Mouse (Mus musculus): ENCODE measurements at regions not wholly inside any gene's neighbourhood (a gene's known extent, or its start where the extent isn't known, plus 50 kb on each side); places are given as distances from the start of the nearest gene placed in this dataset.

DNA sequence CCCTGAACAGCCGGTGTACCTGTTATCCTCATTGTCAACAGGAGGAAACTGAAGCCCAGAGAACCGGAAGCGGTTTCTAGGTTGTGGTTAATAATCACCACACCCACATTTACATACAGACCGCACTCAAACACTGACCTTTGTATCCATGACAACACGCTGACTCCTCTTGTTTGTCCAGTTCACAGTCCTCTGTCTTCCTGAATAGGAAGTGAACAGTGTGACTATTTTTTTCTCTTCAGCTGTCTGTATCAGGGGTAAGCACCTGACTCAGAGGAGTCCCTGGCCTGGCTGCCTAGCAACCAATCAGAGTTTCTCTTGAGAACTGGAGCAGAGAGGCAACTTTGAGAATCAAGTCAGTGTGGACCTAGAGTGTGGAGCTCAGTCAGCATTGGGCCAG, 193.5 kb upstream of the Lrfn2 start:
- Histone ChIP-seq H3K27me3 (replicated peaks; ENCODE audit: control insufficient read depth, insufficient read depth, low read length) (no peaks in the 10 kb centered on the region), H3K4me3 (ENCODE audit: low read depth, low read length) (no peak overlapping the region), H3K9me3 (ENCODE audit: control insufficient read depth, low read length) (no peaks in the 10 kb centered on the region; the same call in 1 of the 2 replicates), H3K4me1 (replicated peaks; ENCODE audit: control insufficient read depth, insufficient read depth, low read length) (no peaks in the 10 kb centered on the region), H3K36me3 (ENCODE audit: control insufficient read depth, insufficient read depth, low read length) (no peaks in the 10 kb centered on the region), H3K27ac (ENCODE audit: low read depth, low read length) (no peak overlapping the region), H3K4me2 (no peak overlapping the region), H3K9ac (ENCODE audit: low read depth, low read length) (no peak overlapping the region)
- 0 out of 2 replicates have a peak, but pooled peaks have one; percentile 31 for ATAC-seq (replicated peaks; ENCODE audit: low FRiP score)
- 67% methylated on average over 5 of the region's 5 CpGs for WGBS
- no peak for DNase-seq (ENCODE audit: low spot score)

DNA sequence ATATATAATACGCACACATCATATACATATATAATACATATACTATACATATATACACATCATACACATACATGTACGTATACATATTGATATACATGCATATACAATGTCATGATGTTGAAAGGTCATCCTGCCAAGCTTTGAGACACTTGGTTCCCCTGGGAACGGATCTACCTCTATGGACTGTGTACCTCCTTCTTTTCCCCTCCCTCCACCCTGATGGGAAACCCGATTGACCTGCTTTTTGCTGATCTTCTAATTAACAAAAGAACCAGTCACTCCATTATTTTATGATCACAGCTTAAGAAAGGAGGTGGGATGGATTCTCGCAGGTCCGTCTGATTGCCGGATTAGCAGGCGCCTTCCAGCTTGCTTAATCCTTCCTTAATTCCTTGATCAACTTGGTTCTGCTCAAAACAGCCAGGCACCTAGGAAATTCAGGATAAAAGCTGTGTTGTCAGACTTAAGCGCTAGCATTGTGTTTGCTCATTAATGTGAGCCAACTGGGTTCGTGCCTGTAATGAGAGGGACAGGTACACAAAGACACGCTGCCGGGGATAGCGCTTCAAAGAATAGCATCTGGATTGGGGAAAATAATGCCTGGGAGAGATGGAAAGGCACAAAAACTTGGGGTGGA, 189.3 kb upstream of the Lrfn2 start:
- peaks cover 3% of the 10 kb centered on the region for H3K9me3 ChIP-seq (ENCODE audit: control insufficient read depth, low read length)
- H3K27ac ChIP-seq (ENCODE audit: low read depth, low read length), result no peak overlapping the region
- ATAC-seq (replicated peaks; ENCODE audit: low FRiP score) (no peak), DNase-seq (ENCODE audit: low spot score) (no peak)
- 84% methylated on average over 13 of the region's 13 CpGs for WGBS
- H3K9ac ChIP-seq (ENCODE audit: low read depth, low read length), result no peak overlapping the region
- H3K4me1 ChIP-seq (replicated peaks; ENCODE audit: control insufficient read depth, insufficient read depth, low read length), result no peaks in the 10 kb centered on the region
- no peak overlapping the region for H3K4me3 ChIP-seq (ENCODE audit: low read depth, low read length)
- no peak overlapping the region for H3K4me2 ChIP-seq
- H3K27me3 ChIP-seq (replicated peaks; ENCODE audit: control insufficient read depth, insufficient read depth, low read length), result no peaks in the 10 kb centered on the region
- H3K36me3 ChIP-seq (ENCODE audit: control insufficient read depth, insufficient read depth, low read length), result no peaks in the 10 kb centered on the region

DNA sequence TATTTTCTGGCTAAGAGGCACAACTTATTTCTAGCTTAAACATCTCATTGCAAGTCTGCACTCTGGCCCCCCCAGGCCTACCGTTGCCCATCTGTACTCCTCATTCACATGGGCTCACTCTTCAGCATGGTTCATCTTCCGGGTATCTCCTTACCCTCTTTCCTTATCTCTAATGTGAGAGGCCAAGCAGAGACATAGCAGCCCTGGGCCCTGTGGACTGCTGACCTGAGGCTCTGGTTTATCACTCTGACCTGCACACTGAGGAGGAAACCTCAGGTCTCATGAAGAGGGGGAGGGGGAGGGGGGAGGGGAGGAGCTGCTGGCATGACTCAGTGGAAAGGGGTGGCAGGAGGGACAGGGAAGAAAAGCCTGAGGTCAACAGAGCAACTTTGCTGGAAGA, 162.1 kb upstream of the Lrfn2 start:
- Histone ChIP-seq H3K9me3 (ENCODE audit: control insufficient read depth, low read length) (no peaks in the 10 kb centered on the region), H3K27ac (ENCODE audit: low read depth, low read length) (no peak overlapping the region), H3K4me1 (replicated peaks; ENCODE audit: control insufficient read depth, insufficient read depth, low read length) (no peaks in the 10 kb centered on the region), H3K9ac (ENCODE audit: low read depth, low read length) (no peak overlapping the region), H3K4me2 (no peak overlapping the region), H3K36me3 (ENCODE audit: control insufficient read depth, insufficient read depth, low read length) (no peaks in the 10 kb centered on the region), H3K27me3 (replicated peaks; ENCODE audit: control insufficient read depth, insufficient read depth, low read length) (no peaks in the 10 kb centered on the region), H3K4me3 (ENCODE audit: low read depth, low read length) (no peak overlapping the region)
- WGBS, result 53% methylated on average over 2 of the region's 2 CpGs
- DNase-seq (ENCODE audit: low spot score) (no peak), ATAC-seq (replicated peaks; ENCODE audit: low FRiP score) (no peak)

DNA sequence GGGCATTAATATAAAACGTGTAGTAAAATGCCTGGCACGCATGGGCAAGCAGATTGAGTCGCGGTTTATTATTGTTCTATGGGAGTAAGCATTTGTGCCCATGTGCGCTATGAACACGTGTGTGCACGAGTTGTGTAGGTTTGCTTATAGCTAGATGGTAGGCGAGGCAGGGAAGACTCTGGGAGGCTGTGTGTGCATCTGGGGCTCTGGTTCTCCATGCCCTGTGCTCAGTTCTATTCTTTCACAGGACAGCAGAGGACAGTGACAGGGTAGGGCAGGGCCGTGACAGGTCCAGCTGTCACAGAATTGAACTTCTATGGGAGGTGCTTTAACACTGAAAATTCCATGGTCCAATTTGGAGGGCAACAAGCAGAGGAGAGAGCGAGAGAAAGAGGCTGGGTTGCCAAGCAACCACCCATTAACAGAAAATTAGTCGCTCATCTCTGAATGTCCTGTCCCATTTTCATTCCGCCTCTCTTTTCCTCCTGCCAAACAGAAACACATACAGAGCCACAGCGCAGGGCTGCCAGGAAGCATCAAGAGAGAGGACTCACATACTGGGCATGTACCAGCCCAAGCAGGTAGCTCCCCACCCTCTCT, 160.4 kb upstream of the Lrfn2 start:
- Histone ChIP-seq H3K4me1 (replicated peaks; ENCODE audit: control insufficient read depth, insufficient read depth, low read length) (no peaks in the 10 kb centered on the region), H3K9me3 (ENCODE audit: control insufficient read depth, low read length) (no peaks in the 10 kb centered on the region)
- 79% methylated on average over 13 of the region's 13 CpGs for WGBS

DNA sequence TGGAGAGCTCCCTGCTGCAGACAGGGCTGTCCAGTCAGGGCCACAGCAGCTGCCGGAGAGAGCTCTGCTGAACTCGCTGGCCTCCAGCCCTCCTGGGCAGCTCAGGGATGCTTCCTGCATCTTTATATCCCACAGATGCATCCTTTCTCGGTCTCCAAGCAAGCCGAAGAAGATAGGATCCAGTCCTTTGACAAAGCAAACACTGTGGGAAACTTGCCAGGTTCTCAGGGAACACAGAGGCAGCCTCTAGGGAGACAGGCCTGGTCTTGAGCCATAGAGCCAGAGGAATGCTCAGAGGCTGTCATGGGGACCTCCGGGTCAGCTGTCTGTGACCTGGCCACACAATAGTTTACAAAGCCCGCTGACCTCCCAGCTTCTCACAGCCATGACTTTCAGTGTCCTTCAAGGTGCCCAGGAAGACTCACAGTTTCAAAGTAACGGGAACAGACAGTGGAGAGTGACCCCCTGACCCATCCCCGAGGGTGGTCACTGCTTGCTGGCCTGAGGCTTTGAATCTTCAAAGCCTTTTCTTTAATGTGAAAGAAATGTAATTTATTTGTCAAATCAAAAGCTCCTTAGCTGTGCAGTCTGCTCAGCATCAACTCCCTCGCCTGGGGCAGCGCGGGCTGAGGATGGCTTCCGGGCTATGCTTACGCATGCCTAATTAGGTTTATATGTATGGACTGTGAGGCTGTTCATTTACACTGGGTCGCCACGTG, 157.8 kb upstream of the Lrfn2 start:
- Histone ChIP-seq H3K9me3 (ENCODE audit: control insufficient read depth, low read length) (no peaks in the 10 kb centered on the region), H3K36me3 (ENCODE audit: control insufficient read depth, insufficient read depth, low read length) (no peaks in the 10 kb centered on the region), H3K27ac (ENCODE audit: low read depth, low read length) (no peak overlapping the region), H3K4me2 (no peak overlapping the region), H3K4me3 (ENCODE audit: low read depth, low read length) (no peak overlapping the region), H3K4me1 (replicated peaks; ENCODE audit: control insufficient read depth, insufficient read depth, low read length) (no peaks in the 10 kb centered on the region), H3K27me3 (replicated peaks; ENCODE audit: control insufficient read depth, insufficient read depth, low read length) (no peaks in the 10 kb centered on the region; the same call in 1 of the 2 replicates), H3K9ac (ENCODE audit: low read depth, low read length) (no peak overlapping the region)
- ATAC-seq (replicated peaks; ENCODE audit: low FRiP score) (no peak), DNase-seq (ENCODE audit: low spot score) (no peak)
- WGBS, result 60% methylated on average over 15 of the region's 15 CpGs

More for the DNA sequence above, 160.4 kb upstream of the Lrfn2 start:
- ATAC-seq (replicated peaks; ENCODE audit: low FRiP score) (no peak), DNase-seq (ENCODE audit: low spot score) (no peak)
- Histone ChIP-seq H3K36me3 (ENCODE audit: control insufficient read depth, insufficient read depth, low read length) (no peaks in the 10 kb centered on the region), H3K27ac (ENCODE audit: low read depth, low read length) (no peak overlapping the region), H3K9ac (ENCODE audit: low read depth, low read length) (no peak overlapping the region), H3K27me3 (replicated peaks; ENCODE audit: control insufficient read depth, insufficient read depth, low read length) (no peaks in the 10 kb centered on the region; the same call in 1 of the 2 replicates), H3K4me3 (ENCODE audit: low read depth, low read length) (no peak overlapping the region), H3K4me2 (no peak overlapping the region)

DNA sequence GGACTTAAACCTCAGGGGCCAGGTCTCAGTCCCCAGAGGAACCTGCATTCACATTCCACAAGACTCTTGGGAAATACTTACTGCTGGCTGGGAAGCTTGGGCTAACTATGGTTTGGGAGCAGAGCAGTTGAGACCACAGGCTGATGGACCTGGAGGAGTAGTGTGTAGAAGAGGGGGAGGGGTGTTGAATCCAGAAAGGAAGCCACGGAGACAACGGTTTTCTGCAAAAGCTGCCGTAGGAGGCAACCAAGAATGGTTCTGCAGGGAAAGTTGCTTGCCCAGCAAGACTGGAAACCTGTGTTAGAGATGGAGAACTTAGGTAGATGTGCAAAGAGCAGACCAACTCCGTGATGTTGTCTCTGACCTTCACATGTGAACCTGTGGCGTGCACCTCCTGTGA, 156.7 kb upstream of the Lrfn2 start:
- H3K9ac ChIP-seq (ENCODE audit: low read depth, low read length), result no peak overlapping the region
- H3K4me3 ChIP-seq (ENCODE audit: low read depth, low read length), result no peak overlapping the region
- no peaks in the 10 kb centered on the region; the same call in 1 of the 2 replicates for H3K27me3 ChIP-seq (replicated peaks; ENCODE audit: control insufficient read depth, insufficient read depth, low read length)
- no peaks in the 10 kb centered on the region for H3K4me1 ChIP-seq (replicated peaks; ENCODE audit: control insufficient read depth, insufficient read depth, low read length)
- H3K36me3 ChIP-seq (ENCODE audit: control insufficient read depth, insufficient read depth, low read length), result no peaks in the 10 kb centered on the region
- H3K4me2 ChIP-seq, result no peak overlapping the region
- no peak overlapping the region for H3K27ac ChIP-seq (ENCODE audit: low read depth, low read length)
- DNase-seq (ENCODE audit: low spot score) (no peak), ATAC-seq (replicated peaks; ENCODE audit: low FRiP score) (no peak)
- 65% methylated on average over 5 of the region's 5 CpGs for WGBS
- H3K9me3 ChIP-seq (ENCODE audit: control insufficient read depth, low read length), result no peaks in the 10 kb centered on the region

DNA sequence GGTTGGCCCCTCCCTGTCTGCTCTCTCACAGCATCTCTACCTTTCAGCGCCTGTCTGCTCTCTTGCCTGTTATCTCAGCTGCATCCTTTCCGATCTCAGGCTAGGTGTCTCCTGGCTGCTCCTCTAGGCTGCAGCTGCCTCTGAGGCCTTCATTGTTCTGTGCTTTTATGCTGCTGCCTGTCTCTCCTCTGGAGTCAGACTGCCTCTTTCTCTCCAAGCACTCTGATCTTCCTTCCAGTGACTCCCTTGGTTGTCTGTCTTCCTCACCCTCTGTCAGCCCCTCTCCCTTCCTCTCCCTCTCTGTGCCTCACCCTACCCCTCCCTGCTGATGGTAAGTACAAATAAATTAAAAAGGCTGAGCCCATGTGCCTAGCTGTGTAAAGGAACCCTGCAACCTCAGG, 155.7 kb upstream of the Lrfn2 start:
- no peak for ATAC-seq (replicated peaks; ENCODE audit: low FRiP score)
- 31% methylated on average over 2 of the region's 2 CpGs for WGBS

DNA sequence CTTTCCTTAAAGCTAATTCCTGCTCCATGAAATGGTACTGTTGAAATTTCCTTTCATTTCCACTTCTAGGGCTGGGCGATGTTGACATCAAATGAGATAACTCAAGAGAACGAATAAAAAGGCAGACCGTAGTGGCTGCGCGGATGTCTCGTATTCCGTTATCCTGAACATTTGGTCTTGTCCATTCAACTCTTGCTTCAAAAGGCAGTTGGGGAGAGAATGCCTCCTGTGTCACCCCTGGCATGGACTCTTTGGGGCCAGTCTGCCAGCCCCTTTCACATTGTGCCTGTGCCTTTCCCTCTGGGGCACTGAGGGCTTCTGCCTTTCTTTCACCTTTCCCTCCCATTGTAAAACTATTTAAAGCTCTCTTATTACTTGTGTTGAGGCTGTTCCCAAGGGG, 152.0 kb upstream of the Lrfn2 start:
- no peak overlapping the region for H3K4me3 ChIP-seq (ENCODE audit: low read depth, low read length)
- no peaks in the 10 kb centered on the region for H3K4me1 ChIP-seq (replicated peaks; ENCODE audit: control insufficient read depth, insufficient read depth, low read length)
- WGBS, result 89% methylated on average over 7 of the region's 7 CpGs
- H3K27ac ChIP-seq (ENCODE audit: low read depth, low read length), result no peak overlapping the region
- no peak for ATAC-seq (replicated peaks; ENCODE audit: low FRiP score)
- no peak overlapping the region for H3K9ac ChIP-seq (ENCODE audit: low read depth, low read length)
- H3K9me3 ChIP-seq (ENCODE audit: control insufficient read depth, low read length), result no peaks in the 10 kb centered on the region
- no peaks in the 10 kb centered on the region; the same call in 1 of the 2 replicates for H3K27me3 ChIP-seq (replicated peaks; ENCODE audit: control insufficient read depth, insufficient read depth, low read length)
- H3K4me2 ChIP-seq, result no peak overlapping the region
- H3K36me3 ChIP-seq (ENCODE audit: control insufficient read depth, insufficient read depth, low read length), result no peaks in the 10 kb centered on the region
- DNase-seq (ENCODE audit: low spot score), result no peak

More for the DNA sequence above, 155.7 kb upstream of the Lrfn2 start:
- no peaks in the 10 kb centered on the region for H3K36me3 ChIP-seq (ENCODE audit: control insufficient read depth, insufficient read depth, low read length)
- no peaks in the 10 kb centered on the region; the same call in 1 of the 2 replicates for H3K27me3 ChIP-seq (replicated peaks; ENCODE audit: control insufficient read depth, insufficient read depth, low read length)
- no peaks in the 10 kb centered on the region for H3K4me1 ChIP-seq (replicated peaks; ENCODE audit: control insufficient read depth, insufficient read depth, low read length)
- no peak overlapping the region for H3K9ac ChIP-seq (ENCODE audit: low read depth, low read length)
- no peaks in the 10 kb centered on the region for H3K9me3 ChIP-seq (ENCODE audit: control insufficient read depth, low read length)
- DNase-seq (ENCODE audit: low spot score), result no peak
- no peak overlapping the region for H3K4me2 ChIP-seq
- H3K4me3 ChIP-seq (ENCODE audit: low read depth, low read length), result no peak overlapping the region
- no peak overlapping the region for H3K27ac ChIP-seq (ENCODE audit: low read depth, low read length)

Data from liver, embryonic 11.5 days (tissue).